Mouse (Mus musculus): ENCODE data around the gene Casq2. TPM values are rescaled to one million over a fixed set of nuclear protein-coding genes. Genes with fewer than 3 reads are reported as not detected.

Casq2 gene
- polyA plus RNA-seq, 1 experiment = 1.2 TPM

DNA sequence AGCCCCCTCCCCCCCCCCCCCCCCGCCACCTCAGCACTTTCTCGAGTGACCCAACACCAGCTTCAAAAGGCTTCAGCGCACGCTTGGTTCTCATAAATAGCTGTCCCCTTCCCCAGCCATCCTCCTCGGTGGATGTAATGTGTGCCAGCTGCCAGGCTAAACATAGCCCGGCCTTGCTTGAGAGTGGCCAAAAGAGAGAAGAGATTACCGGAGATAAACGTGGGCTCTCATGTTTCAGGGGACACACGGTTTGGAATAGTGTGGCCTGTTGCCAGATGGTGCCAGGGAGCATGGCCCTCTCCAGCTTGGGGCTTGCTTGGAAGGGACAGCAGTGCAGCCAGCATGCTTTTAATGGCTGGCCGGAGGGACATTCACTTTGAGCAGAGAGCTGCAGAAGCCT, 13.0 kb downstream of the Casq2 start:
- no peak overlapping the region for H3K27ac ChIP-seq (ENCODE audit: insufficient read depth, low read length)
- TF ChIP-seq POLR2A (IDR thresholded peaks at IDR 0.05; ENCODE audit: low read depth, low read length) (no peak), CTCF (IDR thresholded peaks at IDR 0.05; ENCODE audit: borderline replicate concordance, insufficient read depth, low read length) (no peak)
- H3K4me1 ChIP-seq (ENCODE audit: control insufficient read depth, insufficient read depth, low read length) = peaks cover 5% of the 10 kb centered on the region; the same call in 1 of the 2 replicates
- H3K4me3 ChIP-seq (ENCODE audit: insufficient read depth, low read length) = no peak overlapping the region

DNA sequence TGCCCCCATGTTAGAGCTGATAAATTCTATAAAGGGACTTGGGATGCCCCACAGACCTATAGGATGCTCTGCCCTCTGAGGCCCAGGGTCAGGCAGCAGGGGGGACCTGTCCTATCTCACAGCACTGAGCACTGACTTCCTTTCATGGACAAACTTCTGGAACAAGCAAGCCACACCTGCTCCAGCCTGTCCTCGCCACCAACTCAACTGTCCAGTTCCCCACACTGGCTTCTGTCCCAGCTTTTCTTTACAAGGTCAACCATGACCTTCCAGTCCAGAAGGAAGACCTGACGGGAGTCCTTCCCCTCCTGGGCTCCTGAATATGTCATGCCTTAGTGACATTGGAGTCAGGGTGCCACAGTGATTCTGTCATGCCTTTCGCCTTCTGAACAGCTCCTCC, 13.6 kb downstream of the Casq2 start:
- TF ChIP-seq CTCF (IDR thresholded peaks at IDR 0.05; ENCODE audit: borderline replicate concordance, insufficient read depth, low read length) (no peak), POLR2A (IDR thresholded peaks at IDR 0.05; ENCODE audit: low read depth, low read length) (no peak)
- H3K4me3 ChIP-seq (ENCODE audit: insufficient read depth, low read length) = no peak overlapping the region
- H3K27ac ChIP-seq (ENCODE audit: insufficient read depth, low read length) = no peak overlapping the region
- H3K4me1 ChIP-seq (ENCODE audit: control insufficient read depth, insufficient read depth, low read length) = peaks cover 8% of the 10 kb centered on the region

DNA sequence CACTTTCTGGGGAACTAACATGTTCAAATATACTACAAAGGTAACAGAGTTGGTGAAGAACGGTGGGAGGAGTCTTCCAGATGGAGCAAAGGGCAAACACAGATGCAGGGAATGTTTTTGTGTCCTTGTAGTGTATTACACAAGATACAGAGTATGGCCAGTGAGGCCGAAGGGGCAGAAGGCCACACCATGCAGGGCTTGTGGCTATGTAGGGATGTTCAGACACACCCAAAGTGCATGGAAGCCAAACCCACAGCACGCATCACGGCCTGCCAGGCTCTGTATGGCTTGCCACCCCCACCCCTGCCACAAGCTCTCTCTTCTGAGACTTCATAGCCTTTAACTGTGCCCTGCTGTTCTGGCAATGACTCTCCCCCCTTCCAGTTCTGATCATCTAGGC, 15.2 kb downstream of the Casq2 start:
- no peak for TF ChIP-seq CTCF (IDR thresholded peaks at IDR 0.05; ENCODE audit: borderline replicate concordance, insufficient read depth, low read length)
- TF ChIP-seq POLR2A (IDR thresholded peaks at IDR 0.05; ENCODE audit: low read depth, low read length) = no peak
- H3K4me1 ChIP-seq (ENCODE audit: control insufficient read depth, insufficient read depth, low read length) = peaks cover 8% of the 10 kb centered on the region
- H3K27ac ChIP-seq (ENCODE audit: insufficient read depth, low read length) = no peak overlapping the region
- no peak overlapping the region for H3K4me3 ChIP-seq (ENCODE audit: insufficient read depth, low read length)

DNA sequence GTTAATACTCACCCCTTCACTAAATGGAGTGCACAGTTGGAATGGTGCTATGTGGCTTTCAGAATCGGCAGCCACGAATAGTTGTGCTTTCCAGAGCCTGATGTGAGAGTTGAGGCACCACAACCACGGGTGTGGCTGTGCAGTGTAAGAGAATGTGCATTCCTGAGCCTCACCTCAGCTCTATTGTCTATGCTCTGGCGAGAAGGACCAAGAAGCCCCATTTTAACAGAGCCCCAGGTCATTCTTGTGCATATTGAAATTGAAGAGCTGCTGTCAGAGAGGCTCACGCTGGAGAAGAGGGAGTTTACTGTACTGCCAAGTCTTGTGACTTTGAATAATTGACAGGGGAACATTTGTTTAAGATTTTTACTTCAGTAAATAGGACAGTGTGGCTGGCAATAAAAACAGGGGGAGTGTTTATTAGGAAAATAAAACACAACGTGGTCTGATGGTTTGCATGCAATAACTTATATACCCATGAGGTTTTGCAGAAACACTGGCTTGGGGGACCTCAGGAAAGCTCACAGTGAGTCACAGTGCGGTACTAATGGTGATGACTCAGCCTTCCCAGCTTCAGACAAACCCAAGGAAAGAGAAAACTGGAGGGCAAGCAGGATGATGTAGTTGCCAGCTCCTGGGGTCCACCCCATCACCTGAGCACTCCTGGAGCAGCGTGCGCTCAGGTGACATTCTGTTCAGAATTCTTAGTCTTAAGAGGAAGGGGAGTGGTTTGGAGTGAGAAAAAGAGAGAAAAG, 17.8 kb downstream of the Casq2 start:
- Histone ChIP-seq H3K4me1 (ENCODE audit: control insufficient read depth, insufficient read depth, low read length) (peaks cover 8% of the 10 kb centered on the region), H3K4me3 (ENCODE audit: insufficient read depth, low read length) (no peak overlapping the region), H3K27ac (ENCODE audit: insufficient read depth, low read length) (no peak overlapping the region)
- TF ChIP-seq CTCF (IDR thresholded peaks at IDR 0.05; ENCODE audit: borderline replicate concordance, insufficient read depth, low read length) (no peak), POLR2A (IDR thresholded peaks at IDR 0.05; ENCODE audit: low read depth, low read length) (no peak)

DNA sequence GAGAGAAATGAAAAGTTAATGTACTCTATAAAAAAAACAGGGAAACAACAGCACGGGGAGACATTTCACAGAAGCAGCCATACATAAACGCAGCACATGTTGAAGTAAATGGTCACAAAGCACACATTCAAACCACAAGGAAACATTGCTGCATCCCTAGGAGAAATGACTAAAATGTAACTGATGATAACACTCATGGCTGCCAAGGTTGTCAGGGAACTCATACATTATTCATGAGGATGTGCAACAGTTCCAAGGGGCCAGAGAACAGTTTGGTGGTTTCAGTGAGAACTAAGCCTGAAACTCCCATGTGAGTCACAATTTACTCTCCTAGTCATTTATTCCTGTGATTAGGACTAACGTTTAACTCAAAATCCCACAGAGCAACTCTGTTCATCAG, 22.0 kb downstream of the Casq2 start:
- H3K4me3 ChIP-seq (ENCODE audit: insufficient read depth, low read length) = no peak overlapping the region
- TF ChIP-seq POLR2A (IDR thresholded peaks at IDR 0.05; ENCODE audit: low read depth, low read length) = no peak
- no peak for TF ChIP-seq CTCF (IDR thresholded peaks at IDR 0.05; ENCODE audit: borderline replicate concordance, insufficient read depth, low read length)
- H3K27ac ChIP-seq (ENCODE audit: insufficient read depth, low read length) = peak overlapping the region; percentile 41; the same call in 1 of the 2 replicates
- H3K4me1 ChIP-seq (ENCODE audit: control insufficient read depth, insufficient read depth, low read length) = peaks cover 8% of the 10 kb centered on the region

DNA sequence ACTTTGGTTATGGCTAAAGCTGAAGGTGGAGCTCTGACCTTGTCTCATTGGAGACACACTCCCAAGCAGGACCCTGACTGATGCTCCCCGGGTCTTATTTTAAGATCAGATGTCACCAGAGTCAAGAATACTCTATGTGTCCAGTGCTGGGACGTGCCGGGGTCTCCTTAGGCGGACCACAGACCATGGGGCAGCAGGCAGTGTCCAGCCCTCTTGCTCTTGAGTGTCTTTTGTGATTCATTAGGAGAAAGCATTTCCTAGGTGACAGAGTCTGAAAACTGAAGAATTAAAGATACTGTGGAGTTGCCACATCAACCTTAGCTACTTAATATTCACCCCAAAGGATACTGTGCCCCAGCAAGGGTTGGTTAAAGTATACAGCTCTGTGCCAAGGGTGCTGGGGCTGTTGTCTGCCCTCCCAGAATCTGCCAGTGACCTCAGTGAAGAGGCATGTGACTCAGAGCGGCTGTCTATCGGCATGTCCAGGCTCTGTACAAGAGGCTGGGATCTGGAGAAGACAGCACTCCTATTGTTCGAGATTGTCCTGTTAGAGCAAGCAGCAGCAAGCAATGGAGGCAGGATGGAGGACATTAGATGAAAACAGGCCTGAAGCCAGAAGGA, 25.9 kb downstream of the Casq2 start:
- Histone ChIP-seq H3K4me3 (ENCODE audit: insufficient read depth, low read length) (no peak overlapping the region), H3K27ac (ENCODE audit: insufficient read depth, low read length) (no peak overlapping the region), H3K4me1 (ENCODE audit: control insufficient read depth, insufficient read depth, low read length) (no peaks in the 10 kb centered on the region)
- TF ChIP-seq POLR2A (IDR thresholded peaks at IDR 0.05; ENCODE audit: low read depth, low read length) (no peak), CTCF (IDR thresholded peaks at IDR 0.05; ENCODE audit: borderline replicate concordance, insufficient read depth, low read length) (no peak)

DNA sequence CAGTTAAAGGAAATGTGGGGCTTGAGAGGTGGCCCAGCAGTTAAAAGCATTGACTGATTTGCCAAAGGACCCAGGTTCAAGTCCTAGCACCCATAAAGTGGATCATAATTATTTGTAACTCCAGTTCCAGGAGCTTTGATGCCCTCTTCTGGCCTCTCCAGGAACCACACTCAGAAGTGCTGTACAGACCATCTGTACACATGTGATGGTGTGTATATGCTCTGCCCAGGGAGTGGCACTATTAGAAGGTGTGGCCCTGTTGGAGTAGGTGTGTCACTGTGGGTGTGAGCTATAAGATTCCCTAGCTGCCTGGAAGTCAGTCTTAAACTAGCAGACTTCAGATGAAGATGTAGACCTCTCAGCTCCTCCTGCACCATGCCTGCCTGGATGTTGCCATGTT, 34.7 kb downstream of the Casq2 start:
- H3K4me1 ChIP-seq (ENCODE audit: control insufficient read depth, insufficient read depth, low read length) = no peaks in the 10 kb centered on the region
- no peak overlapping the region for H3K4me3 ChIP-seq (ENCODE audit: insufficient read depth, low read length)
- no peak overlapping the region for H3K27ac ChIP-seq (ENCODE audit: insufficient read depth, low read length)
- no peak for TF ChIP-seq POLR2A (IDR thresholded peaks at IDR 0.05; ENCODE audit: low read depth, low read length)
- no peak for TF ChIP-seq CTCF (IDR thresholded peaks at IDR 0.05; ENCODE audit: borderline replicate concordance, insufficient read depth, low read length)

DNA sequence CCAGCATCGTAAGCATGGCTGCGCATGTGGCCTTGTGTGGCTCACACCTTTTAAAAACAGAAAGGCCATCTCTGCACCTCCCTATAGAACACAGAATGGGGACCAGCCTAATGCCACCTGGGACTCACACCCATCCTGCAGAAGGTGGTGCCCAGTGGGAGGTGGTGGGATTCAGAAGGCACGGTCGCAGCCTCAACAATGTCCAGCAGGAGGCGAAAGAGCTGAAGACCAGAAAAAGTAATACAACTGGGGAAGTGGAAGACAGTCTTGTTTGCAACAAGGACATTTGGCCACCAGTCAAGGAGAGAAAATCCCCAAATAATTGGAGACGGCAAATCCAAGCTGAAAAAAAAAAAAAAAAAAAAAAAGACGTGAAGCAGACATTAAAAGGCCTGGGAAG, 35.8 kb downstream of the Casq2 start:
- TF ChIP-seq POLR2A (IDR thresholded peaks at IDR 0.05; ENCODE audit: low read depth, low read length) (no peak), CTCF (IDR thresholded peaks at IDR 0.05; ENCODE audit: borderline replicate concordance, insufficient read depth, low read length) (no peak)
- Histone ChIP-seq H3K27ac (ENCODE audit: insufficient read depth, low read length) (no peak overlapping the region), H3K4me1 (ENCODE audit: control insufficient read depth, insufficient read depth, low read length) (no peaks in the 10 kb centered on the region), H3K4me3 (ENCODE audit: insufficient read depth, low read length) (no peak overlapping the region)

DNA sequence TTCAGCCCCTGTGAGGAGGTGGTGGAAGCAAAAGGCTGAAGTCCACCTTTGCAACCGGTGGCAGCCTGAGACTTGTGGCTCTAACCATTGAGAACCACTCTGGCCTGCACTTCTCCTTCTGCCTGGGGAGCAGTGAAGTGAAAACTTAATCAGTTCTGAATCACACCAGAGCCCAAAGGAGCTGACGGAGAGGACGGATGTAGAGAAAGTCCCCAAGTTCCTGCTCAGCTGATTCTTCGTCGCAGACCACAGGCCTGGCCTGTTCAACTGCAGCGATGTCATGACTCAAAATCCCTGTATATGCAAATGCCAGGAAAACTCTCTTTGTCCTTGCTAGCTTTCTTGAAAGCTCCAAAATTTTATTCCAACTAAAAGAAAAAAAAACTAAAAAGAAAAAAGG, 37.4 kb downstream of the Casq2 start:
- no peaks in the 10 kb centered on the region for H3K4me1 ChIP-seq (ENCODE audit: control insufficient read depth, insufficient read depth, low read length)
- H3K4me3 ChIP-seq (ENCODE audit: insufficient read depth, low read length) = no peak overlapping the region
- H3K27ac ChIP-seq (ENCODE audit: insufficient read depth, low read length) = no peak overlapping the region
- no peak for TF ChIP-seq POLR2A (IDR thresholded peaks at IDR 0.05; ENCODE audit: low read depth, low read length)
- no peak for TF ChIP-seq CTCF (IDR thresholded peaks at IDR 0.05; ENCODE audit: borderline replicate concordance, insufficient read depth, low read length)

DNA sequence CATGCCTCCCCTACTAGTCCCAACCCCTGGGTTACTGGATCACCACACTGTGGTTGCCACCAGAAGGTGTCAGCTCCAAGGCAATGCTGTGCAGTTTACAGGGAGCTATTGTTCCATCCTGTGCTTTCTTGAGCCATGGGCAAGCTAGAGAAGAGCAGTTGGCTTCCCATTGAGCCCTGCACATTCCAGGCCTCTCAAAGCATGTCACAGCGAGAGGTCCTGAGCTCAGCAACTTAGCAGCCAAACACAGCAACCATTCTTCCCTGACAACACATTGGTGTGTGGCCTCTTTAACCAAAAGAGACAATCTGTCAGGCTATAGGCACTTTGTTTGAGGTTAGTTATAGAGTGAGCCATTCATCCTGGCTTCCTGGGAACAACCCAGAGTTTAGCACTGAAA, 39.3 kb downstream of the Casq2 start:
- TF ChIP-seq POLR2A (IDR thresholded peaks at IDR 0.05; ENCODE audit: low read depth, low read length) = no peak
- no peak for TF ChIP-seq CTCF (IDR thresholded peaks at IDR 0.05; ENCODE audit: borderline replicate concordance, insufficient read depth, low read length)
- Histone ChIP-seq H3K4me3 (ENCODE audit: insufficient read depth, low read length) (no peak overlapping the region), H3K27ac (ENCODE audit: insufficient read depth, low read length) (no peak overlapping the region), H3K4me1 (ENCODE audit: control insufficient read depth, insufficient read depth, low read length) (no peaks in the 10 kb centered on the region)

All from embryonic fibroblast, embryonic 13.5 days (primary cell).